Mouse (Mus musculus): Measurements from ENCODE around the gene Gm10413. TPM values are rescaled to one million over a fixed set of nuclear protein-coding genes. Genes with fewer than 3 reads are reported as not detected.
"Not testable (repeated sequence)": the region's sequence is repeated elsewhere in the genome, so short reads cannot be mapped to it uniquely, and the experiment has no call there.

Gm10413 gene
- not detected in 2 replicates for polyA plus RNA-seq (2014; fragmentation: Nextera tagmentation; extraction: Ambion mirVana)

- H3K9ac ChIP-seq (ENCODE audit: low read length); H3K9me3 ChIP-seq (ENCODE audit: control insufficient read depth, low read length); H3K36me3 ChIP-seq (ENCODE audit: control insufficient read depth, insufficient read depth, low read length); H3K27me3 ChIP-seq (ENCODE audit: control insufficient read depth, insufficient read depth, low read length); H3K4me1 ChIP-seq (ENCODE audit: control insufficient read depth in 2 of 2, insufficient read depth in 2 of 2, low read length in 2 of 2); H3K27ac ChIP-seq (replicated peaks in 1 of 2; ENCODE audit: control insufficient read depth in 1 of 2, insufficient read depth in 1 of 2, low read depth in 2 of 2, low read length in 2 of 2); H3K4me2 ChIP-seq (ENCODE audit: low read length); ATAC-seq (ENCODE audit: insufficient number of reproducible peaks, insufficient read depth, low FRiP score, low read depth); H3K4me3 ChIP-seq (ENCODE audit: control insufficient read depth in 1 of 2, insufficient read depth in 1 of 2, low read depth in 1 of 2, low read length in 2 of 2): not testable (repeated sequence)
- WGBS: no CpG with 5 or more reads among the region's 2 CpGs
Measured at GRCm38 (mm10) chr14:3394793-3395192, at the start of gene Gm10413. Gm10413 (plus strand) TSS chr14:3395093.

DNA sequence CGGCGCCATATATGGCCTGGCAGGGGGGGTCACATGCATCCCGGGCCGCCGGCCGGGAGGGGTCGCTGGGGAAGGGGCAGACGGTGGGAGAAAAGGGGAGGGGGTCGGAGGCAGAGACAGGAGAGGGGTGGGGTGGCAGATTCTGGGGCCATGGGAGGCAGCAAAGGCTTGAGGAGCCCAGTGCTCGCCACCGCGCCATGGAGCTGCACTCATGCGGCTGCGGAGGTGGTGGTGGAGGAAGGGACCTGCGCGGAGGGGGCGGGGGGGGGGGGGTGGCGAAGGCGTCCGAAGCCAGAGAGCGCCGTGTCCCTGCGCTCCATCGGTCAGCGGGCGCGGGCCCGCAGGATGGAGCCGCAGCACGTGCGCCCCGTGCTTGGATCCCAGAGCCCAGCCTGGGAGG lies 17.4 kb downstream of the Gm10413 start, which contains the start of gene Gm10409:
Gene Gm10409, plus strand, starts transcription at position 301 of the 400 bp plus-strand sequence.
- not testable (repeated sequence) for H3K9ac ChIP-seq (ENCODE audit: low read length)

GRCm38 (mm10) chr14:3427803-3428202 lies 32.9 kb downstream of the Gm10413 start, which contains the start of gene Gm3005:
Gm3005 (plus strand) TSS chr14:3428103.
- no CpG with 5 or more reads among the region's 2 CpGs for WGBS
- H3K4me2 ChIP-seq (ENCODE audit: low read length); H3K9me3 ChIP-seq (ENCODE audit: control insufficient read depth, low read length); H3K9ac ChIP-seq (ENCODE audit: low read length); H3K36me3 ChIP-seq (ENCODE audit: control insufficient read depth, insufficient read depth, low read length); H3K4me3 ChIP-seq (ENCODE audit: control insufficient read depth in 1 of 2, insufficient read depth in 1 of 2, low read depth in 1 of 2, low read length in 2 of 2); H3K4me1 ChIP-seq (ENCODE audit: control insufficient read depth in 2 of 2, insufficient read depth in 2 of 2, low read length in 2 of 2); ATAC-seq (ENCODE audit: insufficient number of reproducible peaks, insufficient read depth, low FRiP score, low read depth); H3K27me3 ChIP-seq (ENCODE audit: control insufficient read depth, insufficient read depth, low read length); H3K27ac ChIP-seq (replicated peaks in 1 of 2; ENCODE audit: control insufficient read depth in 1 of 2, insufficient read depth in 1 of 2, low read depth in 2 of 2, low read length in 2 of 2): not testable (repeated sequence)

More for the DNA sequence above, 17.4 kb downstream of the Gm10413 start, which contains the start of gene Gm10409:
- not testable (repeated sequence) for H3K4me1 ChIP-seq (ENCODE audit: control insufficient read depth in 2 of 2, insufficient read depth in 2 of 2, low read length in 2 of 2); H3K36me3 ChIP-seq (ENCODE audit: control insufficient read depth, insufficient read depth, low read length); H3K27ac ChIP-seq (replicated peaks in 1 of 2; ENCODE audit: control insufficient read depth in 1 of 2, insufficient read depth in 1 of 2, low read depth in 2 of 2, low read length in 2 of 2); H3K4me3 ChIP-seq (ENCODE audit: control insufficient read depth in 1 of 2, insufficient read depth in 1 of 2, low read depth in 1 of 2, low read length in 2 of 2); H3K27me3 ChIP-seq (ENCODE audit: control insufficient read depth, insufficient read depth, low read length); ATAC-seq (ENCODE audit: insufficient number of reproducible peaks, insufficient read depth, low FRiP score, low read depth); H3K4me2 ChIP-seq (ENCODE audit: low read length); H3K9me3 ChIP-seq (ENCODE audit: control insufficient read depth, low read length)
- WGBS: no CpG with 5 or more reads among the region's 32 CpGs

GRCm38 (mm10) chr14:3449079-3449478 lies 54.2 kb downstream of the Gm10413 start, which contains the start of gene Gm10408:
Gm10408 (plus strand) TSS chr14:3449379.
- H3K27me3 ChIP-seq (ENCODE audit: control insufficient read depth, insufficient read depth, low read length); H3K9ac ChIP-seq (ENCODE audit: low read length); H3K27ac ChIP-seq (replicated peaks in 1 of 2; ENCODE audit: control insufficient read depth in 1 of 2, insufficient read depth in 1 of 2, low read depth in 2 of 2, low read length in 2 of 2); H3K4me2 ChIP-seq (ENCODE audit: low read length); ATAC-seq (ENCODE audit: insufficient number of reproducible peaks, insufficient read depth, low FRiP score, low read depth); H3K4me1 ChIP-seq (ENCODE audit: control insufficient read depth in 2 of 2, insufficient read depth in 2 of 2, low read length in 2 of 2); H3K4me3 ChIP-seq (ENCODE audit: control insufficient read depth in 1 of 2, insufficient read depth in 1 of 2, low read depth in 1 of 2, low read length in 2 of 2); H3K9me3 ChIP-seq (ENCODE audit: control insufficient read depth, low read length); H3K36me3 ChIP-seq (ENCODE audit: control insufficient read depth, insufficient read depth, low read length): not testable (repeated sequence)
- no CpG with 5 or more reads among the region's 3 CpGs for WGBS

Other genes with a start within 250 kb of the Gm10413 start
- gene Gm5795, start 206.8 kb upstream of the Gm10413 start, polyA plus RNA-seq (2014; fragmentation: Nextera tagmentation; extraction: Ambion mirVana): not detected in 2 replicates
- gene D830030K20Rik, start 186.6 kb upstream of the Gm10413 start, polyA plus RNA-seq (2014; fragmentation: Nextera tagmentation; extraction: Ambion mirVana): 27.9 and 35.1 TPM in 2 replicates
- gene Gm2956, start 62.5 kb upstream of the Gm10413 start, polyA plus RNA-seq (2014; fragmentation: Nextera tagmentation; extraction: Ambion mirVana): 1.8 TPM in 1 of 2 replicates, not detected in the other
- gene Gm10409, start 17.5 kb downstream of the Gm10413 start, polyA plus RNA-seq (2014; fragmentation: Nextera tagmentation; extraction: Ambion mirVana): 6.8 and 13.9 TPM in 2 replicates
- gene Gm3005, start 33.0 kb downstream of the Gm10413 start, polyA plus RNA-seq (2014; fragmentation: Nextera tagmentation; extraction: Ambion mirVana): 15.0 and 20.8 TPM in 2 replicates
- not detected in 2 replicates for gene Gm10408, start 54.3 kb downstream of the Gm10413 start, polyA plus RNA-seq (2014; fragmentation: Nextera tagmentation; extraction: Ambion mirVana)
- gene Gm3012, start 239.4 kb downstream of the Gm10413 start, polyA plus RNA-seq (2014; fragmentation: Nextera tagmentation; extraction: Ambion mirVana): not detected in 2 replicates

Data from heart, embryonic 14.5 days (tissue).